Mouse (Mus musculus) liver, embryonic 14.5 days (tissue): ENCODE measurements at regions not wholly inside any gene's neighbourhood (a gene's known extent, or its start where the extent isn't known, plus 50 kb on each side); places are given as distances from the start of the nearest gene placed in this dataset.
A peak's percentile ranks its signal among the peaks of the same experiment; 100 is the strongest.

Source experiments
- ATAC-seq: fragments of 200-750 bp; cut with Nextera tagmentation; 2 replicates; pipeline ENCODE4 v1.8.0; 2017; ENCODE audit warnings: moderate number of reproducible peaks, mild to moderate bottlenecking, moderate library complexity; ENCODE audit not compliant: insufficient read depth
- DNase-seq, 3 experiments: peaks; one replicate each; pipeline ENCODE4 v3.0.0-alpha.2; 2012 to 2013; ENCODE audit warnings: low read depth in 3 of 3, low spot score in 3 of 3
- H3K27ac ChIP-seq: fragments of 300-500 bp; sonication (generic); 2 replicates; pipeline ENCODE4 v1.5.1; 2014; ENCODE audit warnings: moderate library complexity, mild to moderate bottlenecking, control low read depth, inconsistent platforms
- H3K27me3 ChIP-seq: fragments of 300-500 bp; sonication (generic); 2 replicates; pipeline ENCODE4 v1.6.1; 2014; ENCODE audit warnings: mild to moderate bottlenecking, low read length, moderate library complexity; ENCODE audit not compliant: control insufficient read depth, insufficient read depth
- H3K36me3 ChIP-seq: fragments of 300-500 bp; sonication (generic); replicated peaks from 2 replicates; pipeline ENCODE4 v1.6.1; 2014; ENCODE audit warnings: low read depth; ENCODE audit not compliant: control insufficient read depth, insufficient read depth
- H3K4me1 ChIP-seq, 2 experiments: fragments of 200-500 bp in 1 of 2; fragments of 300-500 bp in 1 of 2; sonication (generic) in 1 of 2; replicated peaks; 2 replicates each; pipeline ENCODE4 v1.6.1; 2012 to 2014; ENCODE audit warnings: antibody characterized with exemption in 1 of 2, inconsistent platforms in 1 of 2, low read length in 1 of 2; ENCODE audit not compliant: control insufficient read depth in 2 of 2, insufficient read depth in 2 of 2
- H3K4me2 ChIP-seq: fragments of 300-500 bp; sonication (generic); 2 replicates; pipeline ENCODE4 v1.6.1; 2014; ENCODE audit warnings: low read depth, mild to moderate bottlenecking, control low read depth, moderate library complexity
- H3K4me3 ChIP-seq, 2 experiments: fragments of 200-500 bp in 1 of 2; fragments of 300-500 bp in 1 of 2; sonication (generic) in 1 of 2; 2 replicates each; pipeline ENCODE4 v1.5.1; 2012 to 2014; ENCODE audit warnings: low read depth in 2 of 2, low read length in 2 of 2, mild to moderate bottlenecking in 2 of 2, control low read depth in 1 of 2, inconsistent platforms in 1 of 2, moderate library complexity in 1 of 2; ENCODE audit not compliant: insufficient read depth in 1 of 2
- H3K9ac ChIP-seq: fragments of 300-500 bp; sonication (generic); replicated peaks from 2 replicates; pipeline ENCODE4 v1.6.1; 2014; ENCODE audit warnings: mild to moderate bottlenecking, control low read depth, moderate library complexity
- H3K9me3 ChIP-seq: fragments of 300-500 bp; sonication (generic); 2 replicates; pipeline ENCODE4 v1.6.1; 2016; ENCODE audit warnings: low read length, mixed read lengths; ENCODE audit not compliant: control insufficient read depth
- CTCF ChIP-seq: IDR thresholded peaks from 2 replicates; pipeline ENCODE4 v1.5.1; 2016; ENCODE audit warnings: antibody characterized with exemption, low read depth, control low read depth
- EP300 ChIP-seq: IDR thresholded peaks from 2 replicates; pipeline ENCODE4 v1.6.1; 2016; ENCODE audit warnings: antibody characterized with exemption, low read depth
- WGBS: fragments of 180-500 bp; shearing (Covaris S2); extraction: QIAGEN DNeasy Blood & Tissue Kit; methylation state at CpG from one replicate; pipeline ENCODE4 v1.1.7; 2014; ENCODE audit not compliant: insufficient replicate concordance; 5-methylcytosine and 5-hydroxymethylcytosine counted together

DNA sequence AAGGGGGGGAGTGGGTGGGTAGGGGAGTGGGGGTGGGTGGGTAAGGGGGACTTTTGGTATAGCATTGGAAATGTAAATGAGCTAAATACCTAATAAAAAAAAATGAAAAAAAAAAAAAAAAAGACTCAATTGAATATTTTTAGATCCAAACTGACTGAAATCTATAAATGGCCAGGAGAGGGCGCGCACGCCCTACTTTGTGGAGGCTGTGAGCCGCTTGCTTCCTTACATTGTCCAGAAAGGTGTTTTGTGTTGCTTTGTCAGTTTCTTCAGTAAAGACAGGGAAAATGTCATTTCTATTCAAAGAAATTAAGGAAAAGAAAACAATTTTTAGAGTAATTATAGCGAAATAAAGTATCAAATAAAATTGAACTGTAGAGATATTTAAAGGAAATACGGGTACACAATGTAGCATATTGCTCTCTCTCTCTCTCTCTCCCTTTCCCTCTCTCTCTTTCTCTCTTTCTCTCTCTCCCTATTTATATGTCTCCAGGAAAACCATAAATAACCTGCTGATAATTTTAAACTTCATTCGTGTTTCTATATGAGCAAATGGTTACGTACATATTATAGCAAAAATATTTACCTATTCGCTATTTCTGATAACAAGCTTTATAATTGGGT is 933.9 kb downstream of the Gbe1 start:
- no peak for TF ChIP-seq EP300
- peak; percentile 37 for TF ChIP-seq CTCF
- Histone ChIP-seq H3K4me2 (no peak overlapping the region), H3K27me3 (no peaks in the 10 kb centered on the region), H3K4me3 (no peak overlapping the region), H3K9ac (no peak overlapping the region), H3K36me3 (no peaks in the 10 kb centered on the region), H3K4me1 (no peaks in the 10 kb centered on the region), H3K9me3 (no peaks in the 10 kb centered on the region), H3K27ac (no peak overlapping the region)
- 34% methylated on average over 9 of the region's 9 CpGs for WGBS
- no peak for ATAC-seq
- DNase-seq: no peak

- ATAC-seq (no peak), DNase-seq (no peak)
- no peak for TF ChIP-seq CTCF
- no peak for TF ChIP-seq EP300
- Histone ChIP-seq H3K27me3 (no peaks in the 10 kb centered on the region), H3K4me3 (no peak overlapping the region), H3K36me3 (no peaks in the 10 kb centered on the region), H3K4me1 (no peaks in the 10 kb centered on the region), H3K9me3 (no peaks in the 10 kb centered on the region), H3K27ac (no peak overlapping the region), H3K4me2 (no peak overlapping the region), H3K9ac (no peak overlapping the region)
- WGBS: 65% methylated on average over 4 of the region's 4 CpGs
Measured at GRCm38 (mm10) chr16:71255740-71256139, 942.0 kb downstream of the Gbe1 start.

DNA sequence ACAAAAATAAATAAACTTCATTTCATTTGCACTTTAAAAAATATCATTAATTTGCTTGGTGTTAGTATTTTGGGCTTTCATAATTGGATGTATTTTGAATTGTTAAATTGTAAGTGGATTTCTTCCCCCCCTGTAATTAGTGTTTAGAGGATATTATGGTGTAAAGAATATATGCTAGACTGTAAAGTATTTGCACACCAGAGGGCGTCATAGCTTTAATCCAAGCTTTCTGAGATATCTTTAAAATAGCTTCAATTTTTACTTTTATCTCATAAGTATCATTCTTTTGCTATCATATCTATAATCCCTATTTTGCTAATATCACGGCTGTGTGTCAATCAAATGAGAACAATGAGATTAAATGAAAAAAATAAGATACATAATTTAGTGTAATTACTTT is 942.4 kb downstream of the Gbe1 start:
- no peak for TF ChIP-seq EP300
- TF ChIP-seq CTCF: no peak
- no peak for DNase-seq
- H3K27ac ChIP-seq: no peak overlapping the region
- WGBS: 56% methylated on average over 2 of the region's 2 CpGs
- H3K4me1 ChIP-seq: no peaks in the 10 kb centered on the region
- H3K4me2 ChIP-seq: no peak overlapping the region
- H3K36me3 ChIP-seq: no peaks in the 10 kb centered on the region
- no peak overlapping the region for H3K9ac ChIP-seq
- no peak for ATAC-seq
- H3K4me3 ChIP-seq: no peak overlapping the region
- H3K27me3 ChIP-seq: no peaks in the 10 kb centered on the region
- no peaks in the 10 kb centered on the region for H3K9me3 ChIP-seq

GRCm38 (mm10) chr16:71267191-71267590 is 953.4 kb downstream of the Gbe1 start:
- no peak for ATAC-seq
- Histone ChIP-seq H3K27me3 (no peaks in the 10 kb centered on the region), H3K4me1 (no peaks in the 10 kb centered on the region), H3K9me3 (no peaks in the 10 kb centered on the region), H3K9ac (no peak overlapping the region), H3K36me3 (no peaks in the 10 kb centered on the region), H3K27ac (no peak overlapping the region), H3K4me2 (no peak overlapping the region), H3K4me3 (no peak overlapping the region)
- 47% methylated on average over 5 of the region's 5 CpGs for WGBS
- no peak for TF ChIP-seq CTCF
- no peak for TF ChIP-seq EP300
- no peak for DNase-seq
